Mouse (Mus musculus): ENCODE data around the gene Mrps27. TPM values are rescaled to one million over a fixed set of nuclear protein-coding genes. Genes with fewer than 3 reads are reported as not detected.

Gene Mrps27
- polyA plus RNA-seq, 1 experiment from 2014 or later, result 29.9 TPM

DNA sequence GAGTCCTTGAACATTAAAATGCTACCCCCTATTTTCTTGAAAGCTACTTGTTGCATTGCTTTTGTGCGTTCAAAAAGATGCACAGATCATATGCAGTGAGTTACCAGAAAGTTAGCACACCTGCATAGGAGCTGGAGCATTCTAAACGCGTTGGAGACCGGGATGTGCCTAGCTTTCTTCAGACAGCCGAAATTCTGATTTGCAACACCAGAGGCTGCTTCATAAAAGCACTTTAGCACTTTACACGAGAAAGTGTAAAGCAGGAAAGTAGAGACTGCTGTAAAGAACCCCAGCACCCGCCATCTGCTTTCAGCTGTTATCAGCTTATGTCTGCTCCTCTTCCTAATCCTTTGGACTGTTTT lies 8.9 kb downstream of the Mrps27 start:
- Histone ChIP-seq H3K27ac (replicated peaks) (peak overlapping the region; percentile 90), H3K9me3 (ENCODE audit: control insufficient read depth, low read length) (no peaks in the 10 kb centered on the region), H3K36me3 (ENCODE audit: control insufficient read depth, insufficient read depth, low read length) (peaks cover 2% of the 10 kb centered on the region; the same call in 1 of the 2 replicates), H3K4me1 (replicated peaks; ENCODE audit: control insufficient read depth, insufficient read depth) (no peaks in the 10 kb centered on the region), H3K27me3 (ENCODE audit: control insufficient read depth, insufficient read depth, low read length) (no peaks in the 10 kb centered on the region), H3K4me3 (ENCODE audit: low read depth, low read length) (peak overlapping the region; percentile 34), H3K9ac (ENCODE audit: low read length) (no peak overlapping the region), H3K4me2 (replicated peaks; ENCODE audit: low read depth) (peak overlapping the region; percentile 60)
- TF ChIP-seq EP300 (optimal IDR thresholded peaks at IDR 0.05) (no peak), CTCF (IDR thresholded peaks at IDR 0.05; ENCODE audit: low read depth) (no peak)
- DNase-seq (ENCODE audit: low spot score) (no peak), ATAC-seq (ENCODE audit: low FRiP score, low TSS enrichment) (peak; percentile 36; the same call in 1 of the 2 replicates)
- WGBS, result 5% methylated on average over 7 of the region's 7 CpGs

DNA sequence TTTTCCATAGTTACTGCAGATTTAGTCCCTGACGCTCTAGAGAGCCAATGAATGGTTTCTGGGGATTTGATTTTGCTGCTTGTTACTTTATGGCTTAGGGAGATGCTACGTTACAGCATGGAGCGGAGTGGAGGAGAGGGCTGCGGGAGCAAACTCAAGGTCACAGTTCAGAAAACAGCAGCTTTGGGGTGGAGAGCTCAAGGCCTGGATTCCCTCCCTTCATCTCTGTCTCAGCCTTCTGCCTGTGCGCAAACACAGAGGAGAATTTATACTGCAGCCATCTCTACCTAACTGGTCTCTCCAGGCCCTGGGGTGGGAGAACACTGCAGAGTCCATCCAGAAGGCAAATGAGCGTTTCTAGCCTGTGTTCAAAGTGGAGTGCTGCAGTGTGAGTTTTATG lies 10.5 kb downstream of the Mrps27 start:
- H3K4me1 ChIP-seq (replicated peaks; ENCODE audit: control insufficient read depth, insufficient read depth), result no peaks in the 10 kb centered on the region
- H3K4me2 ChIP-seq (replicated peaks; ENCODE audit: low read depth), result no peak overlapping the region
- no peak overlapping the region for H3K27ac ChIP-seq (replicated peaks)
- no peak overlapping the region for H3K4me3 ChIP-seq (ENCODE audit: low read depth, low read length)
- ATAC-seq (ENCODE audit: low FRiP score, low TSS enrichment) (no peak), DNase-seq (ENCODE audit: low spot score) (no peak)
- TF ChIP-seq EP300 (optimal IDR thresholded peaks at IDR 0.05), result no peak
- TF ChIP-seq CTCF (IDR thresholded peaks at IDR 0.05; ENCODE audit: low read depth), result no peak
- no peak overlapping the region for H3K9ac ChIP-seq (ENCODE audit: low read length)
- no peaks in the 10 kb centered on the region for H3K36me3 ChIP-seq (ENCODE audit: control insufficient read depth, insufficient read depth, low read length)
- H3K9me3 ChIP-seq (ENCODE audit: control insufficient read depth, low read length), result no peaks in the 10 kb centered on the region
- WGBS, result 72% methylated on average over 6 of the region's 6 CpGs
- H3K27me3 ChIP-seq (ENCODE audit: control insufficient read depth, insufficient read depth, low read length), result no peaks in the 10 kb centered on the region

DNA sequence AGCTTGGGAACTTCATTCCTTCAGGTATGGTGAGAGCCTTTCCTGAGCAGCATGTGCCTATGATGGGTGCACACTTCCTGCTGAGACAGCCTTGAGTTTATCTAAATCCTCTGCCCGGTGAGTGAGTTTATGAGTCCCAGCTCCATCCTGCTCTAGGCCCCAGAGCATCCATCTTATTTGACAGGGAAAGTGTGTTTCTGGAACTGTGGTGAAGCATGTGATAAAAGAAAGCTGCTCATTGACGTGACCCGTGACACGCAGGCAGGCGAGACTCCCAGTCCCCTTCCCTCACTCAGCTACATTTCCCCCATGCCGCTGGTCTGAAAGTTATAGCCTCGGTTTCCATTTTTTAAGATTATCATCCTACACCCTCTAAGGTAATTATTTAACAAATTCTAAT lies 11.3 kb downstream of the Mrps27 start:
- no peak for DNase-seq (ENCODE audit: low spot score)
- no peak for TF ChIP-seq CTCF (IDR thresholded peaks at IDR 0.05; ENCODE audit: low read depth)
- TF ChIP-seq EP300 (optimal IDR thresholded peaks at IDR 0.05), result no peak
- Histone ChIP-seq H3K4me1 (replicated peaks; ENCODE audit: control insufficient read depth, insufficient read depth) (no peaks in the 10 kb centered on the region), H3K4me3 (ENCODE audit: low read depth, low read length) (no peak overlapping the region), H3K27me3 (ENCODE audit: control insufficient read depth, insufficient read depth, low read length) (no peaks in the 10 kb centered on the region), H3K4me2 (replicated peaks; ENCODE audit: low read depth) (no peak overlapping the region), H3K36me3 (ENCODE audit: control insufficient read depth, insufficient read depth, low read length) (no peaks in the 10 kb centered on the region), H3K9me3 (ENCODE audit: control insufficient read depth, low read length) (no peaks in the 10 kb centered on the region), H3K27ac (replicated peaks) (no peak overlapping the region), H3K9ac (ENCODE audit: low read length) (no peak overlapping the region)
- no peak for ATAC-seq (ENCODE audit: low FRiP score, low TSS enrichment)
- WGBS, result 57% methylated on average over 7 of the region's 7 CpGs

DNA sequence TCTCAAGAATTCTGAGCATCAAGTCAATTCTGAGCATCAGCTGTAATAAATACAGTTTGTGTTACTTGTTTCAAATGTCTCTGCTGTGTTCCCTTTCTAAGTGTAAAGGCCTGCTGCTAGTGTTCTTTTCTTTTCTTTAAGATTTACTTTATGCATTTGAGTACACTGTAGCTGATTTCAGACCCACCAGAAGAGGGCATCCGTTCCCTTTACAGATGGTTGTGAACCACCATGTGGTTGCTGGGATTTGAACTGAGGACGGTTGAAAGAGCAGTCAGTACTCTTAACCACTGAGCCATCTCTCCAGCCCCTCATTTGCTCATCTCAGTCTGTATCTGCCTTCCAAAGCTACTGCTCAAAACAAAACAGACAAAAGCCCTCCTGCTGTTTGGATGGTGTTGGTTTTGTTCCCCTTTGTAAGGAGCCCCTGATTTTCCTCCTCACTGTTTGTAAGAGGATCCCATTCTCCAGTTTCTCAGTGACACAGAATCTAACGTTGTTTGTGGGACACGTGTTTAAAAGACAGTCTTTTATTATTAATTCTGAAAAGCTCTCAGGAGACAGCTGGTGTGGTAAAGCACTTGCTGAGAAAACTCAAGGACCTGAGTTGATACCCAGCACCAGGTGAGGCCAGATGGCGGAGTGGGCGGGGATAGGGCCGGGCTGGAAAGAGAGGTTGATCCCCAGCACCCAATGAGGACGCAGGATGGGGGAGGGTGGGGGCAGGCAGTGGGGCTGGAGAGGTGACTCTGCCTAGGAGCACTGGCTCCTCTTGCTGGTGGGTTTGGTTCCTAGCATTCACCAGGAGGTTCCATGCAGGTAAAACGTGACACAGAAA lies 12.1 kb downstream of the Mrps27 start:
- Histone ChIP-seq H3K27ac (replicated peaks) (no peak overlapping the region), H3K9ac (ENCODE audit: low read length) (no peak overlapping the region), H3K9me3 (ENCODE audit: control insufficient read depth, low read length) (no peaks in the 10 kb centered on the region), H3K36me3 (ENCODE audit: control insufficient read depth, insufficient read depth, low read length) (no peaks in the 10 kb centered on the region), H3K27me3 (ENCODE audit: control insufficient read depth, insufficient read depth, low read length) (no peaks in the 10 kb centered on the region), H3K4me1 (replicated peaks; ENCODE audit: control insufficient read depth, insufficient read depth) (no peaks in the 10 kb centered on the region), H3K4me2 (replicated peaks; ENCODE audit: low read depth) (no peak overlapping the region), H3K4me3 (ENCODE audit: low read depth, low read length) (no peak overlapping the region)
- DNase-seq (ENCODE audit: low spot score), result peak; percentile 43
- 50% methylated on average over 9 of the region's 9 CpGs for WGBS
- ATAC-seq (ENCODE audit: low FRiP score, low TSS enrichment), result no peak
- TF ChIP-seq EP300 (optimal IDR thresholded peaks at IDR 0.05) (no peak), CTCF (IDR thresholded peaks at IDR 0.05; ENCODE audit: low read depth) (peak; percentile 62)

DNA sequence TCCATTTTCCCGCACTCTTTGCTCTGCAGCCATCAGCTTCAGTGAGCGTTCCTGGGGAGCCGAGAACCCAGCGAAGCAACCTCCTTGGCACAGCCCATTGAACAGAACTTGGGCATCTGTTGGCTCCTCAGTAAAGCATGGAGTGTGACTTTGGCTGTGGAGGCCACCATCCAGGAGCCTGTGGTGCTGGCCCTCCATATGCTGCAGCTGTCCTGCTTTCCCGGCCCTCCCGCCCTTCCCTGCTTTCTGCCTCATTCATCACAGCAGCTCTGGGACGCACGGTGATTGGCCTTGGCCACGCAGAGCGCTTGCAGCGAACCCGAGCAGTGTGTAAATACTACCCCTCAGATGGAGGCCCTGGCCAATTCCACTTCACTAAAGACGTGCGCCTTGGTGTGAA lies 14.3 kb downstream of the Mrps27 start:
- no peak overlapping the region for H3K4me3 ChIP-seq (ENCODE audit: low read depth, low read length)
- no peak overlapping the region for H3K27ac ChIP-seq (replicated peaks)
- no peak overlapping the region for H3K4me2 ChIP-seq (replicated peaks; ENCODE audit: low read depth)
- 69% methylated on average over 14 of the region's 14 CpGs for WGBS
- H3K4me1 ChIP-seq (replicated peaks; ENCODE audit: control insufficient read depth, insufficient read depth), result no peaks in the 10 kb centered on the region
- H3K36me3 ChIP-seq (ENCODE audit: control insufficient read depth, insufficient read depth, low read length), result peaks cover 6% of the 10 kb centered on the region; the same call in 1 of the 2 replicates
- ATAC-seq (ENCODE audit: low FRiP score, low TSS enrichment), result no peak
- TF ChIP-seq EP300 (optimal IDR thresholded peaks at IDR 0.05) (no peak), CTCF (IDR thresholded peaks at IDR 0.05; ENCODE audit: low read depth) (no peak)
- no peak overlapping the region for H3K9ac ChIP-seq (ENCODE audit: low read length)
- DNase-seq (ENCODE audit: low spot score), result no peak
- no peaks in the 10 kb centered on the region for H3K27me3 ChIP-seq (ENCODE audit: control insufficient read depth, insufficient read depth, low read length)
- no peaks in the 10 kb centered on the region for H3K9me3 ChIP-seq (ENCODE audit: control insufficient read depth, low read length)

DNA sequence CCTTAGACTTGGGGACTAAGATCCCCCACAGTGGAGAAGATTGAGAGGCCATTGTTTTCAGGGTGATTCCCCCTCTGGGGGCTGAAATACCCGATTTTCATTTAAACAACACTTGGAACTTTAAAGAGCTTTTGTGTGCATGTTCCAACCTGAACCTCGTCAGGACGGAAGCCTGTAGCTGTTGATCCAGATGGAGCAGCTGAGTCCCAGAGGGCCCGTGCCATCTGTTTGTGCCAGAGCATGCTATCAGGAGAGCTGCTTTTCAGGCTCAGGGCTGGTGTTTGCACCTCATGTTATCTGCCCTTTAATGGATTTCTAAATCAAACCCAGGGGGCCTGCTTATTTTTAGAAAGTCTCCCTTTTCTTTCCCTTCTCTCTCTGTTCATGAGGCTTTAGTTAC lies 19.3 kb downstream of the Mrps27 start:
- TF ChIP-seq EP300 (optimal IDR thresholded peaks at IDR 0.05) (no peak), CTCF (IDR thresholded peaks at IDR 0.05; ENCODE audit: low read depth) (no peak)
- H3K9ac ChIP-seq (ENCODE audit: low read length), result no peak overlapping the region
- H3K27ac ChIP-seq (replicated peaks), result no peak overlapping the region
- H3K4me3 ChIP-seq (ENCODE audit: low read depth, low read length), result no peak overlapping the region
- DNase-seq (ENCODE audit: low spot score) (no peak), ATAC-seq (ENCODE audit: low FRiP score, low TSS enrichment) (no peak)
- H3K9me3 ChIP-seq (ENCODE audit: control insufficient read depth, low read length), result no peaks in the 10 kb centered on the region
- H3K4me2 ChIP-seq (replicated peaks; ENCODE audit: low read depth), result no peak overlapping the region
- H3K36me3 ChIP-seq (ENCODE audit: control insufficient read depth, insufficient read depth, low read length), result peaks cover 12% of the 10 kb centered on the region; the same call in 1 of the 2 replicates
- WGBS, result 60% methylated on average over 4 of the region's 4 CpGs
- H3K4me1 ChIP-seq (replicated peaks; ENCODE audit: control insufficient read depth, insufficient read depth), result no peaks in the 10 kb centered on the region
- no peaks in the 10 kb centered on the region for H3K27me3 ChIP-seq (ENCODE audit: control insufficient read depth, insufficient read depth, low read length)

Measured in stomach, postnatal 0 days (tissue).